Mouse (Mus musculus) ZHBTc4 (cell line): ENCODE measurements around the gene Zfp513.

ENCODE experiments used
- DNase-seq: peaks from one replicate; pipeline ENCODE4 v3.0.0-alpha.2; 2011; ENCODE audit warnings: low read depth, low spot score

Zfp513 gene

DNA sequence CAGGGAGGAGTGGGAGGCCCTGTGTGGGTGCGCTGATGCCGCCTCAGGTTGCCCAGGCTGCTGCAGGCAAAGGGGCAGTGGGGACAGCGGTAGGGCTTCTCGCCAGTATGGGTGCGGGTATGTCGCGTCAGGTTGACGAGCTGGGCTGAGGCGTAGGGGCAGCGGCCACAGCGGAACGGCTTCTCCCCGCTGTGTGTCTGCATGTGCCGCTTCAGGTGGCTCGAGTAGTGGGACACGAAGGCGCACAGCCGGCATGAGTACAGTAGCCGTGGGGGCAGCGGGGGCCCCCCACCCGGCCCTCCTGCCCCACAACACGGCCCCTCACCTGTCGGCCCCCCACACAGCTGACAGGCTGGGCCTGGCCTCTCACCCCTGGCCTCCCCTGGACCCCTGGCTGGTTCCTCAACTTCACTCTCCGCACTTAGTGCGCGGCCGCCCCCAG, 1.8 kb downstream of the Zfp513 start:
- DNase-seq = peak; percentile 17

DNA sequence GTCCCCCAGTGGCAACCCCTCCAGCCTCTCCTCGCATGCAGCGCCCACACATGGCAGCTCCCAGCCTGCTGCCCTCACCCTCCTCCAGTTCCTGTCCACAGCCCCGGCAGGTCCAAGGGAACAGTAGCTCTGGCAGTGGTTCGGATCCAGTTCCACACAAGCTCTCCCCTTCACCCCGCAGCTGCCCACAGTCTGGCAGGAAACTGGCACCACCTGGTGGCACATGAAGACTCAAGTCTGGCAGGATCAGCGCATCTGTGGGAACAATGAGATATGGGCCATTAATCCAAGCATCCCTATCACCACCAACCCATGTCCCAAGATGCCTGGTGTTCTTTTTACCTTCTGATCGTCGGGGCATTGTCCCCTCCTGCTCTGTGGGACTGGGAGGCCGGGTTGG, 2.2 kb downstream of the Zfp513 start:
- peak; percentile 18 for DNase-seq

DNA sequence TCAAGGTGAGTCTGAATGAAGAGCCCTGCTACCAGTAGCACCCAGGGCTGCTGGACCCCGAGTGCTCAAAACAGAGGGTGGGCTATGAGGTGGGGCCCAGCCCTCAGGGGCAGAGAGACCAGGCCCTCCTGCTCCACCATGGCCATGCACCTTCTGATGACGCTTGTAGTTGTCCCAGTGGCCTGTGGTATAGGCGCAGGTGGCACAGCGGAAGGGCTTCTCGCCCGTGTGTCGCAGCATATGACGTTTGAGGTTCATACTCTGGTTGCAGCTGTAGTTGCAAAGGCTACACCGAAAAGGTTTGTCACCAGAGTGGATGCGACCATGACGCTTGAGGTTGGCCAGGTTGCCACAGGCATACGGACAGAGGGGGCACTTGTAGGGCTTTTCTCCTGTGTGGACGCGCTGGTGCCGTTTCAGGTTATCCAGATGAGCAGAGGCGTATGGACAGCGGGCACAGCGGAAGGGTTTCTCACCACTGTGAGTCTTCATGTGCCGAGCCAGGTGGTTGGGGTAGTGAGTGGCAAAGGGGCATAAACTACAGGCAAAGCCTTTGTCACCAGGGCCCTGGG, 2.7 kb downstream of the Zfp513 start:
- peak; percentile 9 for DNase-seq

DNA sequence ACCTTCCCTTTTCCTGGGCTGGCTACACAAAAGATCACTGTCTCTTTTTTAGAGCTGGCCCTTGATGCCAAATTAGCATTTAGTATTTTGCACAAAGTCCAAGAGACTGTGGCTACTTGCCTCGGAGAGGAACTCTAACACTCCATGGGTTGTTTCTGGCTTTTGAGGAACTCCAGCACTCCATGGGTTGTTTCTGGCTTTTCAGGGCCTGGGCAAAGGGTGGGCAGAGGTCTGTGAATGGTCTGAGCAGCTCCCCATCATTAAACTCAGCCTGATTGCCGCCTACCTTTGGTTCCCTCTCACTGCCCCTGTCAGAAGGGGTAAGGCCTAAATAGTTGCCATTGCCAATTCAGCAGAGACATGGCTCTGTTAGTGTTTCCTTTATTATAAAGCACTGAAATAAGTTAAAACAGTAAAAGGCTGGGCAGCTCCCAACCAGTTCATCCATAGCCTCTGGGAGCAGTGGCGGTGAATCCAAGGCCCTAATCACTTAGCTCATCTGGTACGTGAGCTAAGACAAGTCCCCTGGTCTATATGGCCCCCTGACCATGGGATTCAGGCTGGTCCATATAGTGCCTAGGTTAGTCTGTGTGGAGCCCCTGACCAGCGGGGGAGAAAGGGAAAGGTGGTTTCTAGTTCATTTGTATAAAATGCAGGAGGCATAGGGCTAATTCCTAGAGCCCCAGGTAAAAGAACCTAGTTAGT, 3.3 kb downstream of the Zfp513 start:
- DNase-seq = no peak

DNA sequence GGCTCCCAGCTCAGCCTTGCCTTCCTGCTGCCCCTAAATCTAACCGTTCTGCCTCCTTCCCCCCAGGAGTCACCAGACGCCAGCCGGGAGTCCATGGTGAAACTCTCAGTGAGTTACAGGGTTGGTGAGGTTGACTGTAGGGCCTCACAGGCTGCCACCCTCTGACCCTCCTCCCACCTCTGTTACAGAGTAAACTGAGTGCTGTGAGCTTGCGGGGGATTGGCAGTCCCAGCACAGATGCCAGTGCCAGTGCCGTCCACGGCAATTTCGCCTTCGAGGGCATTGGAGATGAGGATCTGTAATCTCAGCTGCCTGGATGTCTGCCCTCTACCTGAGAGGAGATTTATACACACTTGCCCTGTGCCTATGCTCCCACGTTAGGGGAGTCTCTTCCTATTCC, 3.9 kb downstream of the Zfp513 start:
- DNase-seq = no peak

DNA sequence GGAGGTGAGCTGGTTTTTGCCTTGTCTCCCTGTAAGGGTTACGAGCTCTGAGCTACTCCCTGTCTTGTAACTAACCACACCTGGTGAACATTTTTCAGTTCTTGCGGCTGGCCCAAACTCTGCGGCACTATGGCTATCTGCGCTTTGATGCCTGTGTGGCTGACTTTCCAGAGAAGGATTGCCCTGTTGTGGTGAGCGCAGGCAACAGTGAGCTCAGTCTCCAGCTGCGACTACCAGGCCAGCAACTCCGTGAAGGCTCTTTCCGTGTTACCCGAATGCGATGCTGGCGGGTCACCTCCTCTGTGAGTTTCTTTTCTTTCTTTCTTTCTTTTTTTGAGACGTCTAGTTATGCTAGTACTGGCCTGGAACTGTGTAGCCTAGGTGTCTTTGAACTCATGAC, 5.0 kb downstream of the Zfp513 start:
- DNase-seq = no peak

DNA sequence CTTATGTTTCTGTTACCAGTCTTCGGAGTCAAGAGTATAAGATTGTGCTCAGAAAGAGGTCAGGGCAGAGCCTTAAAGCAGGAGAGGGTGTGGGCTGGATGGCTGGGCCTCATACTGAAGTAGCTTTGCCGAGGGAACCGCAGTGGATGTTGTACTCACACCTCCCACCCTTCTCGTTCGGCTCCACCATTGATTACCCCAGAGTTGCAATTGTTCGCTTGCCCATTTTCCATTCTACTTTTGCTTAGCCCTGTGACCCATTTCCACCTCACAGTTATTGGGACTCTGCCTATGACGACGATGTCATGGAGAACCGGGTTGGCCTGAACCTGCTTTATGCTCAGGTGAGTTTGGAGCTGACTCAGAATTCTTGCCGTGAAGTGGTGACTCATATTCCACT, 5.9 kb downstream of the Zfp513 start:
- DNase-seq = no peak

DNA sequence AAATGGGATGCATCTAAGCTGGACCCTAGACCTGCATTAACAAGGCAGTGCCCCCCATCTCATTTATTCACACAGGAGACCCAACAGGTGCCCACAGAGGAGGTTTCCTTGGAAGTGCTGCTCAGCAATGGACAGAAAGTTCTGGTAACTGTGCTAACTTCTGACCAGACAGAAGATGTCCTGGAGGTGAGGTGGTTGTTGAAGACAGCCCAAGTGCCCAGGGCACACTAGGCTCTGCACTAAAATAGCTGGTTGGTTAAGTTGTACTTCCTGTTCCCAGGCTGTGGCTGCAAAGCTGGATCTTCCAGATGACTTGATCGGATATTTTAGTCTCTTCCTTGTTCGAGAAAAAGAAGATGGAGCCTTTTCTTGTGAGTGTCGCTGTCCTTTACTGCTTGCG, 6.4 kb downstream of the Zfp513 start:
- DNase-seq = no peak

DNA sequence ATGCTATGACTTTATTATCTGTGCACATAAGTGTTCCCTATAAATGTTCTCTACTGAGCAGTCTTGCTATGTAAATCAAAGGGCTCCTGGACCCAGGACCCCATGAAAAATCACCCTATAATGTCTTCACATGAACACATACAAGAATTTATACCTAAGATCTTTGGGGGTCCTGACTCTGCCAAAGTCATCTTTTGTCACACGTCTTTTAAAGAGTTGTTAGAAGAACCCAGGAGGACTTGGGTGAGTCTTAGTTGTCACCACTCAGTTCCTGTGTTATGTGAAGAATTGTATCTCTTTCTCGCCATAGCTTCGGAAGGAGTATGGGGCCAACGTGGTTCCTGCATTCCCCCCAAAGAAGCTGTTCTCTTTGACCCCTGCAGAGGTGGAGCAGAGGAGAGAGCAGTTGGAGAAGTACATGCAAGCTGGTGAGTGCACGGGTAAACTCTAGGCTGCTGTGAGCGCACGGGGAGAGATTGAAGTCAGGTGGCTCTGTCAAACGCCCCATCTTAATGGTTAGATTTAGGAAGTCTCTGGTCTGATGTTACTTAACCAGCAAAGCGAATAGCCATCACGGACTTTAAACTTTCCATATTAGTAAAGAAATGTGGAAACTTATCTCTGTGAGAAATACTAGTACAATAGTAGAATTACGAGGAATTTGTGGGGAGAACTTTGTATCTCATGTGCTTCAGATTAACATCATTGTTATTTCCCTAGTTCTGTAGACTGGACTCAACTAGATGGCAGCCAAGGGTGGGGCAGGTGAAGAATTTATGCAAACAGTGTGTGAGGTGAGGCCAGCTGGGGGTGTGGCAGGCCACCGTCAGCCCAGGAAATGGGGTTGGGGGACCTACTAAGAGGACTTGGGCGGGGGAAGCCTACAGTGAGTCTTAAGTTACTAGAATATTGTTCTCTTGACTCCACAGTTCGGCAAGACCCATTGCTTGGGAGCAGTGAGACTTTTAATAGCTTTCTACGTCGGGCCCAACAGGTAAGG, 7.3 kb downstream of the Zfp513 start:
- DNase-seq = peak; percentile 79

DNA sequence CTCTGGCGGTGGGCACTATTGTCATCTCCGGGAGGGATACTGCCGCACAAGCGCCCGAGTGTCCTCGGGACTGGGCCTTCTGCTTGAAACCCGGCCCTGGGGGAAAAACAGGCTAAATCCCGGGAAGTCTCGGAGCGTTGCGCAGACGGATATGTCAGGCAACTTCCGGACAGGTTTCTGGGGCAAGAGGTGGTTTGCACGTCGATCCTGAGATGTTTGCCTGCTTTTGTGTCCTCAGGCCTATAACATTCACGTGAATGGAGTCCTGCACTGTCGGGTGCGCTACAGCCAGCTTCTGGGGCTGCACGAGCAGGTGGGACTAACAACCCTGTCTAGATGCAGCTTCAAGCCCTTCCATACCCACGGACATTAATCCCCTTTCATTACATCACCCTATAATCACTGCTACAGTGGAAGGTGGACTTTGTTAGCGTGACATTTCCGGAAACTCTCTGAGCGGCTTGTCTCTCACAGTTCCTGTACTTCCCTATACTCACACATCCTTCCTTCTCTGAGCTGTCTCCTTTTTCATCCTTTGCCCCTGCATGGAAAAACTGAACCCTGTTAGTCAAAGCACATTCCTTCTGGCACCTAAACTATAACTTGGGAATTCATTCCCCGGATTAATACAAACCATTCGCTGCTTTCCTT, 8.3 kb downstream of the Zfp513 start:
- DNase-seq = peak; percentile 38

DNA sequence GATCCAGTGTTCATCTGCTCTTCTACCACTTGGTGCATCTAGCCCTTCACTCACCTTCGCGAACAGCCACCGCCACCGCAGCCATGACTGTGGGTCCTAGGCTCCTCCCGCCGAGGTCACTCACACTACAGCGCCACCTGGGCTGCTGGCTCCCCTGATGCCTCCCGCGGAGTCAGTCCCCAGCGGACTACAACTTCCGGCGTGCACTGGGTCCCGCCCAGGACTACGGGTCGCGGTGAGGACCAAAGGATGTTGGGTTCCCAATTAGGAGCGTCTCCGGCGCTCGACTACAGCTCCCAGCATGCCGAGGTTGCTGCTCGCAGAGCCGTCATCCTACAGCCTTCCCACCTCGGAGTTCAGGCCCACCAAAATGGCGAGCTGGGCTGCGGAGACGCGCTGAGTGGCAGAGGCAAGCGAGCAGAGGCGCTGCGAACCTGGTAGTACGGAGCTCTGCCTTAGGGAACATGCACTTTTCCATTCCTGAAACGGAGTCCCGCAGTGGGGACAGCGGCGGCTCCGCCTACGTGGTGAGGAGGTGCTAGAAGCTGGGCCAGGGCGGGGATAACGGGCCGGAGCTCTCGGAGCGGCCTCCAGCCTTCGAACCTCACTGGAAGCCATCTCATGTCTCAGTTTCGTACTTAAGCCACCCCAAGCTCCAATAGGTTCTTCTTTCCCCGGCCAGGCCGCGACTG, 9.0 kb downstream of the Zfp513 start, which contains the start of the genes Snx17 and Eif2b4:
TSS of gene Snx17 (plus strand) at position 289 of the 692 bp plus-strand sequence.
TSS of gene Eif2b4 (minus strand) at position 492 of the 692 bp plus-strand sequence.
- DNase-seq = peak; percentile 99

DNA sequence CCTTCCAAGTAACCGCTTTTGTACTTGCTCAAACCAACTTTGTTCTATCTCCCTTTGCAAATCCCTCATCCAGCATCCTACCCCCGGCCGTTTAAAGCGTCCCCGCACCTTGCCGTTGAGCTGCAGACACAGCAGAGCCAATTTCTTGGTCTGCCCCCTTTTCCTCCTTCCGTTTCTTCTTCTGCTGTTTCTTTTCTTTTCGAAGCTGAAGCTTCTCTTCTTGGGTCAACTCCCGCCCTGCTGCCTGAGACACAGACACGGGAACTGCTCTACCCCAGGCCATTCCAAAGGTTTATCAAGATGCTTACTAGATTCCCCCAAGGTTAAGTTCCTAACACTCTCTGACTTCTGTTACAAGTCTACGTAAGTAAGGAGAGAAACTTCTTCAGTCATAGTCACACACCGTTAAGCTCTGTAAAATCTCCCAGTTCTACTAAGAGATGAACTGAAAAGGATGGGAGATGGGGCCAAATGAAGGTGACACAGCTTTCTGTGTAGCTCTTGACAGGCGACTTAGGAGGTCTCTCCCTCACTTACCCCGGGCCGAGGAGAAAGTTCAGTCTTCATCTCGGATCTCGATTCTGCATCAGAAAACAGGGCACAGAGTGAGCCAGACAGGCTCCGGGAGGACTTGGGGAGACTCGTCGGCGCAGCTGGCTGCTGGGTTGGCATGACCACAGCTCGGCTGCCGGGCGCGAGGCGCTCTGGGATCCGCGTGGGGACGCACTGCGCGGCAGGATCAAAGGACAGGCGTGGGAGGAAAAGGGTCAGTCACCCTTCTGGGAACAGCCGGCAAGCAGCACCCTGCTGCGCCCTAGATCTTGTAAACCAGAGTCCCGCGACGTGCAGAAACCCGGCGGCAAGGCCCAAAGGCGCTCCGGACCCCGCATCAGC, 9.8 kb downstream of the Zfp513 start:
- DNase-seq = no peak

DNA sequence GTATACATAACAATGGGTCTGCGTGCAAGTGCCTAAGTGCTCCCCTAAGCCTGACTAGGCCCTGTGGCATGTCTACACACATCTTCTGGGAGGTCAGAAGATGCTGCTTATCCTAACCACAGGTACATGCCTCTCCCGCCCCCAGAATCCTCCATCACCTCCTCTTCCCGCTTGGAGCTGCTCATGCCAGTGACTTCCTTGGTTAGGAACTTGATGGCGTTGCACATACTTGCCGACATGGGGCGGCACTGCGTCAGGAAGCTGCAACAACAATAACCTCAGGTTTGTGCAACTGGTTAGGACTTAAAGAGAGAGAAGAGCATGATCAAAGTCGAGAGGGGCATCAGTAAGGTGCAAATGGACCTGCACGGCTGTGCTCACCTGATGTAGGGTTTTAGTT, 11.9 kb downstream of the Zfp513 start:
- DNase-seq = peak; percentile 59

DNA sequence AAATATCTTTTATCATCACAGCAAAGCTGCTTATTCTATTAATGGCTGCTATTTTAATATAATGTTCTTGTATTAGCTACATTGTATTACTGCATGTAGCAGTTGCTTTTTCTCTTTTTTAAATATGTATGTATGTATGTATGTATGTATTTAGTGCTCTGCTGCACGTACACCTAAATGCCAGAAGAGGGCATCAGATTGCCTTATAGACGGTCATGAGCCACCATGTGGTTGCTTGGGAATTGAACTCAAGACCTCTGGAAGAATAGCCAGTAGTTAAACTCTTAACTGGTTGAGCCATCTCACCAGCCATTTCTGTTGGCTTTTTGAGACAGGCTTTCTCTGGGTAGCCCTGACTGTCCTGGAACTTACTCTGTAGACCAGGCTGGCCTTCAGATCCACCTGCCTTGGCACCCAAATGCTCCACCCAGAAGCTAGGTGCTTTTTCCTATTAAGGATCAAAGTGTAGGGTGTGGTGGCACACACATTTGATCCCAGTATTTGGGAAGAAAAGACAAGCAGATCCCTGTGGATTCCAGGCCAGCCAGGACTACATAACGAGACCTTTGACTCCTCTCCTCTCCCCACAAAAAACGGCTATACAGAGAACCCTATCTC, 13.8 kb downstream of the Zfp513 start:
- peak; percentile 74 for DNase-seq

DNA sequence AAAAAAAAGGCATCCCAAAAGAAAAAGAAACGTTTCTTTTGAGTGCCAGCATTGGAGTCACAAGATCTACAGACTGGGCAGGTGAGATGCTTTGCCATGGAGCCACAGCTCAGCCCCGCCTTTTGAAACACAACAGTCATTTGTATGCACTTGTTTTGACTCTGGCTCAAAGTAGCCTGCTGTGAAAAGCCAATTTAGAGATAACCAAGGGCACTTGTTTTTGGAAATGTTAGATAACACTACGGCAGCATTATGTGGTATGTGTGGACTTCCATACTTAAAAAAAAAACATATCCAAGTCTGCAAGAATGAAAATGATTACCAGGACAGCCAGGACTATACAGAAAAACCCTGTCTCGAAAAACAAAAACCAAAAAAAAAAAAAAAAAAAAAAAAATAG, 18.4 kb downstream of the Zfp513 start:
- no peak for DNase-seq

DNA sequence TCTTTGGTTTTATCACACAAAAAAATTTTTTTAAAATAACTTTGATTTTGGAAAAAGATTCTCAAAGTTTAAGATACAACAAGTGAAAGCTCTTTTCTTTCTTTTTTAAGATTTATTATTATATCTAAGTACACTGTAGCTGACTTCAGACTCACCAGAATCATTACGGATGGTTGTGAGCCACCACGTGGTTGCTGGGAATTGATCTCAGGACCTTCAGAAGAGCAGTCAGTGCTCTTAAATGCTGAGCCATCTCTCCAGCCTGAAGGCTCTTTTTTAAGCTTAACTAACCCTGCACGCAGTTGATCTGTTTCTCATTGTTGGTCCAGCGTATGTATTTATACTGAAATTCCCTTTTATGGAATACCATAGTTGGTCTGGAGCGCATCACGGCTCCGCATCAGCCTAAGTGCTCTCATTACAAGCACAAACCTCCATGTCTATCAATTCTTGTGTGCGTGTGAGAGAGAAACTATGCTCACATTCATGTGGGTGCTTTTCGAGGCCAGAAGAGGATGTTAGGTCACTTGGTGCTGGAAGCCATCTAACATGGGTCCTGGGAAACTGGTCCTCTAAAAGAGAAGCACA, 20.8 kb downstream of the Zfp513 start:
- no peak for DNase-seq

DNA sequence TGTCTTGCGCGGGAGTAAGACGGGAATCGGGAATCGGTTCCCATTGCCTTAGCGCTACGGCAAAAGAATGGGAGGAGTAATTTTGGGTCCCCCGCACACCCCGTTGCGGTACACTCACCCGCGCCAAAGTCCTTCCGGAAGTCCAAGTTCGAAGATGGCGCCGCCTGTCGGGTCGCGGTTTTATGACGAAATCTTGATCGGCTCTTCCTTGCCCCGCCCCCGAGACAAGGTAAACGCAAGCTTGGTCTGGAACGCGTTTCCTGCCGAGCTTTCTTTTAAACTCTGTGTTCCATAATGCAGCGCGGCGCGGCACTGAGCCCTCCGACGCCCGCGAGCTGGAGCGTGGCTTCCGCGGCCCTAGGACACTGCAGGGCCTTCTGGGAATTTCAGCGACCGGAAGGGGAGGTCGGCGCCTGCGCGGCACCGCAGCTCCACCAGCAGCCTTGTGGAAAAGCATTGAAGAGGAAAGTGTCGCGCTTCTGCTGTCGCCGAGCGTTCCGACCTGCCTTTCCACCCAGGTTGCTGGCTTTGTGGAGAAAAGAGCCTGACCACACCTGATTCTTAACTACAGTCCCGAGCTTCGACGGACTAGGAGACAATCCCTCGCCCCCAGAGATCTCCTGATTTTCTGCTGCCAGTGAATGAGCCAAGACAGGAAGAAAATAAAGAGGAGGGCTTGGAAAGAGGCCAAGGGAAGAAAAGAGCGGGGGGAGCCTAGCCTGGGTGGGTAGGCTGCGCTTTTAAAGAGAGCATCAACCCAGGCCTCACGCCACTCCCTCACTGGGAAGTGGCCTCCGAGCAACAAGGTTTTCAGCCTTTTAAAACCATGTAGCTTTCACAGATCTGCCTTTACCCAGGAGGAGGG, 22.1 kb downstream of the Zfp513 start, which contains the start of the genes Gm29609 and Gtf3c2:
TSS of gene Gm29609 (minus strand) at position 146 of the 865 bp plus-strand sequence.
TSS of gene Gtf3c2 (minus strand) at position 379 of the 865 bp plus-strand sequence.
- peak; percentile 99 for DNase-seq

DNA sequence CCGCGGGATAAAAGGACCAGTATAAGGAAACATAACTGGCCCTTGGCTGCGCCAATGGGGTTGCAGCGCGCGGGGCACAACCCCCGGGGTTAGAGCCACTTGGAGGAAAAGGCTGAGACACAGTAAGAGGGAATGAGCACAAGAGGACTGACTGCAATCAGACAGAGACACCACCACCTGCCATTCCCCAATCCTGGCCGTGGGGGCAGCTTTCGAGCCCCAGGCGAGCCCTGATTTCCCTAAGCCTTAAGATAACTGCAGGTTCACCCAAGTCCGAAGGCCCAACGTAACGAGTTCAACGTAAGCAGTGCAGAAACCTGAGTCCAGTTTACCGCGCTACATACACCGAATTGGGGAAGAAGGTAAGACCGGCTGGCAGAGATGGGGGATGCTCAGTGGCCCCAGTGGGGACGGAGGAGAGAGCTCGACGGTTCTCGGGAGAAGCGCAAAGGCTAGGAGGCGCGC, 22.8 kb downstream of the Zfp513 start:
- peak; percentile 84 for DNase-seq
